9 mouse cellular contexts compared by ENCODE assay signal in the genomic region with DNA sequence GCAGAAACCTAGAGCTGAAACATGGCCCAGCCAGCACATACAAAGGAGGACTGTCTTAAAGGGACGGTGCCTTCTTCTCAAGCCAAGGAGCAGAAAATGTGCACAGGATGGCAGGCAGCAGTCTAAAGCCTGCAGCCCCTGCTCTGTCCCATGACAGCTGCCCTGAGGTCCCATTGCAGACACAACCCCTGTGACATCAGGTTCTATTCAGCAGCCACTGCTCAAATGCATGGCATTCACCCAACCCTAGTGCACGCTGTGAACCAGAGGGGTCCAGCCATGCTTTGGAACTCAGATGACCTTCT. TPM values are rescaled to one million over a fixed set of nuclear protein-coding genes. Genes with fewer than 3 reads are reported as not detected.
A peak's percentile ranks its signal among the peaks of the same experiment; 100 is the strongest.
DNase-seq lines count a peak whose midpoint lies in the region; ATAC-seq and TF ChIP-seq lines count a peak whose summit lies in the region.
"Had no signal": no experiment of that assay in that cellular context is flagged by ENCODE, and none has a peak within 500 bp of the region (broad histone marks: within the 10 kb centered on the region; RNA-seq: fewer than 3 reads in every experiment).

No protein-coding gene starts in this region.

- H3K27ac ChIP-seq in gastrocnemius, adult 2 months, result peak overlapping the region; percentile 92
- 0 out of 2 replicates have a peak overlapping the region, but pooled peaks have one; percentile 35 for H3K27ac ChIP-seq in lung, postnatal 0 days (ENCODE audit: low read length)
- H3K27ac ChIP-seq in limb, embryonic 10.5 days, result peak overlapping the region; percentile 82
- H3K27ac ChIP-seq in stomach, embryonic 16.5 days (ENCODE audit: low read length), result 0 out of 2 replicates have a peak overlapping the region, but pooled peaks have one; percentile 10

- no peaks in the 10 kb centered on the region for H3K9me3 ChIP-seq in lung, postnatal 0 days (ENCODE audit: low read length)
- H3K9me3 ChIP-seq in limb, embryonic 10.5 days (replicated peaks), result no peaks in the 10 kb centered on the region
- H3K9me3 ChIP-seq in stomach, embryonic 16.5 days (replicated peaks; ENCODE audit: control insufficient read depth, low read length), result no peaks in the 10 kb centered on the region

- no peaks in the 10 kb centered on the region for H3K27me3 ChIP-seq in lung, postnatal 0 days (replicated peaks; ENCODE audit: insufficient read depth, low read length)
- H3K27me3 ChIP-seq in limb, embryonic 10.5 days (ENCODE audit: low read depth, poor library complexity, severe bottlenecking), result no peaks in the 10 kb centered on the region
- H3K27me3 ChIP-seq in stomach, embryonic 16.5 days (ENCODE audit: control insufficient read depth, insufficient read depth, low read length), result no peaks in the 10 kb centered on the region

- no peak for ATAC-seq in lung, postnatal 0 days
- no peak for ATAC-seq in stomach, embryonic 16.5 days (ENCODE audit: insufficient read depth, low FRiP score)

- 41% methylated on average over 2 of the region's 2 CpGs for WGBS in lung, postnatal 0 days
- WGBS in limb, embryonic 10.5 days, result 70% methylated on average over 2 of the region's 2 CpGs
- 35% methylated on average over 2 of the region's 2 CpGs for WGBS in stomach, embryonic 16.5 days

- peak overlapping the region; percentile 58 for H3K4me3 ChIP-seq in gastrocnemius, adult 2 months
- no peak overlapping the region for H3K4me3 ChIP-seq in lung, postnatal 0 days (ENCODE audit: low read depth, low read length)
- no peak overlapping the region; the same call in 1 of the 2 replicates for H3K4me3 ChIP-seq in limb, embryonic 10.5 days
- H3K4me3 ChIP-seq in stomach, embryonic 16.5 days (replicated peaks; ENCODE audit: low read length), result no peak overlapping the region

- intact Hi-C loops in gastrocnemius, adult 2 months (cut with DNase I), result no loop called here

- H3K4me2 ChIP-seq in lung, postnatal 0 days (replicated peaks; ENCODE audit: low read depth, low read length), result no peak overlapping the region; the same call in 1 of the 2 replicates
- 0 out of 2 replicates have a peak overlapping the region, but pooled peaks have one; percentile 12 for H3K4me2 ChIP-seq in stomach, embryonic 16.5 days (ENCODE audit: low read depth, low read length)

- no peak for TF ChIP-seq EP300 in lung, postnatal 0 days (IDR thresholded peaks at IDR 0.05)

- TF ChIP-seq CTCF in gastrocnemius, adult 2 months (IDR thresholded peaks at IDR 0.05), result no peak
- no peak for TF ChIP-seq CTCF in lung, postnatal 0 days (IDR thresholded peaks at IDR 0.05)

- H3K4me1 ChIP-seq in lung, postnatal 0 days (ENCODE audit: insufficient read depth, low read depth, low read length), result peaks cover 78% of the 10 kb centered on the region
- H3K4me1 ChIP-seq in limb, embryonic 10.5 days, result peaks cover 68% of the 10 kb centered on the region
- H3K4me1 ChIP-seq in stomach, embryonic 16.5 days (ENCODE audit: control insufficient read depth, insufficient read depth, low read length), result peaks cover 86% of the 10 kb centered on the region

- H3K9ac ChIP-seq in lung, postnatal 0 days (replicated peaks; ENCODE audit: low read depth), result no peak overlapping the region
- H3K9ac ChIP-seq in stomach, embryonic 16.5 days (ENCODE audit: low read length), result no peak overlapping the region; the same call in 1 of the 2 replicates

- DNase-seq in gastrocnemius, adult 2 months, result no peak
- no peak for DNase-seq in gastrocnemius, postnatal 4 days (ENCODE audit: low spot score in 2 of 2)
- DNase-seq in lung, postnatal 0 days (ENCODE audit: low spot score), result no peak
- DNase-seq in lung, postnatal 25 days (ENCODE audit: low spot score), result no peak
- no peak for DNase-seq in limb, embryonic 10.5 days (ENCODE audit: low spot score)
- DNase-seq in frontal cortex, postnatal 10 days (ENCODE audit: low spot score in 2 of 2), result no peak
- no peak for DNase-seq in right cerebral cortex, postnatal 36 days (ENCODE audit: low spot score in 2 of 2)
- DNase-seq: liver had no signal

- no peaks in the 10 kb centered on the region for H3K36me3 ChIP-seq in lung, postnatal 0 days (ENCODE audit: insufficient read depth, low read length)
- peaks cover 4% of the 10 kb centered on the region; the same call in 1 of the 2 replicates for H3K36me3 ChIP-seq in limb, embryonic 10.5 days
- H3K36me3 ChIP-seq in stomach, embryonic 16.5 days (ENCODE audit: control insufficient read depth, insufficient read depth, low read length), result no peaks in the 10 kb centered on the region

RNA-seq across cellular contexts. Expression of gene Cyth1, which starts 50.1 kb away (rescaled TPM):
- 10 to 100 TPM; 28.6 to 49.6 TPM for total RNA-seq in gastrocnemius, adult 2 months (2021)
- total RNA-seq in gastrocnemius, postnatal 4 days (2021), result 10 to 100 TPM; 28.4 to 32.2 TPM
- 19.4 and 19.5 TPM in 2 replicates for polyA plus RNA-seq in lung, postnatal 0 days (2015; fragmentation: Nextera tagmentation; extraction: Ambion mirVana)
- polyA plus RNA-seq in limb, embryonic 10.5 days (2016; fragmentation: Nextera tagmentation; extraction: Ambion mirVana), result 17.9 and 22.6 TPM in 2 replicates
- polyA plus RNA-seq in stomach, embryonic 16.5 days (2015; fragmentation: Nextera tagmentation; extraction: Ambion mirVana), result 10.6 and 12.2 TPM in 2 replicates

Comparison
In these comparisons a context has a peak if more than half of its experiments do, and no peak if none do; other contexts are left out.
1. H3K27ac ChIP-seq: peak in every context shown above with its lines; median percentile 92 in gastrocnemius, adult 2 months; 82 in limb, embryonic 10.5 days; 35 in lung, postnatal 0 days; 10 in stomach, embryonic 16.5 days.